Mouse (Mus musculus) T-cell, adult 2 months (primary cell): Measurements from ENCODE around the gene Recql.
"Not testable (repeated sequence)": the region's sequence is repeated elsewhere in the genome, so short reads cannot be mapped to it uniquely, and the experiment has no call there.

Source experiments
- DNase-seq: peaks from one replicate; pipeline ENCODE4 v3.0.0; 2022; ENCODE audit warnings: low spot score

Gene Recql

DNA sequence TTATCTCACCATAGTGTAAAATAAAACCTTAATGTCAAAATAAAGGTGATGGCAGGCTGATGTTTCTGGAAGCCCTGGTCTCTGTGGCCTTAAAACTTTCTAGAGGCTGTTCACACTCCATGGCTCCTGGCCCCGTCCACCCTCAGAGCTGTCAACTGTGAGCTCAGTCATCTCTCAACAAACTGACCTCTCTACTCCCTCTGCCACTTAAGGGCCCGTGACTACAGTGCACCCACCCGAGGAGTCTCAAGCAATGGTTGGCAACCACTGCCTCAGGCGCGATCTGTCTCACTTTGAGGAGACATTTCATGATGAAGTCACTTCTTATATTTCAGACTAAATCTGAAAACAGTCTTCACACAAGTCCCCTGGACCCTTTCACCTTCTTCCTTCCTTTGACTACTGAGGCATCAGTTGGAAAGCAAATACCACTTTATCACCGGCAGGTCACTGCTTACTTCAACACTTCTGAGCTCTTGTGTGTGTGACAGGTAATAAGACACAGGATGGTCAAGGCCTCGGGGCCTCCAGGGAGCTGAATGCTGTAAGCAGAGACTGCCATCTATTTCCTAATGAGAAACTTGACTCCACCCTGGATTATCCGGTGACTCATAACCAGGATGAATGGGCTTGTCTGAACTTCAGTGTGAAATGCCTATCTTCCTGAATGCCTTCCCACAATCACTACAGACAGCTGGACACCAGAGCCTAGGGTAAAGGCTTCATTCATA lies 21.0 kb downstream of the Recql start:
- no peak for DNase-seq

DNA sequence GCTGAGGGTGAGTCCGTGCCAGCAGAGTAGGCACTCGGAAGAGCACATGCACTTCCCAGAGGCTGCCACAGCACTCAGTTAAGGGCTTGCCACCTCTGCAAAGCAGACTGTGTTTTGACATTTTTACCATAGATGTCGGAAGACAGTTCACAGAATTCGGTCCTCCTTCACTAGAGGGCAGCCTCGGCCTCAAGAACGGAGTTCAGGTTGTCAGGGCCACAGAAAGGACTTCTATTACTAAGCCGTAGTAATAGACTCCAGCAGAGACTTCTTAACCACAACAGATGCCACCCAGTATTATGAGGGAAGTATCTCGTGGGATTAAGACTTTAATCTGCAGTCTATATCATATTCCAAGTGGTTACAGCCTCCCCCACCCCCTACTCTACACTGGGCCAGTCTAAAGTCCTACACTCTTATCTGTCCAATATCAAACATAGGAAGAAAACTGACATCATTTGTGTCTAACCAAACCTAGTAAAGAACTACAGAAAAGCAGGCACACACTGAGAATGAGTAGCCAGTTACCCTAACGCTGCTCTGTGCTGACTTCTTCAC lies 23.8 kb downstream of the Recql start:
- DNase-seq, result no peak

DNA sequence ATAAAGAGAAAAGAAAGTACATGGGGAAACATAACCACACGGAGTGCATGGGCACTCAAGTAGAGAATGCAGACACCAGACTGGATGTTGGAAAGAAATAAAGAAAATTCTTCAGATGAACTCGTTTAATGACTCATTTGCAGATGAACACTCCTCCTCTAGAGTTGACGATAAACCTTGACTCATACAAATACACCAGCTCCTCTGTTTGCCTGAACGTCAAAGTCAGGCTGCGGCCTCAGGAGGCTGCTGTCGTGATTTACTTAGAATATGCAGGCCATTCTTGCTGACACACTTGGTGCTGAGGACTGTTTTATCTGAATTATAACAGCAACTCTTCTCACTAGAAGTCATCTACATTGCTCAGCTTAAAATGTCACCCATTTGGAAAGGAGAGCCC lies 24.9 kb downstream of the Recql start:
- no peak for DNase-seq

DNA sequence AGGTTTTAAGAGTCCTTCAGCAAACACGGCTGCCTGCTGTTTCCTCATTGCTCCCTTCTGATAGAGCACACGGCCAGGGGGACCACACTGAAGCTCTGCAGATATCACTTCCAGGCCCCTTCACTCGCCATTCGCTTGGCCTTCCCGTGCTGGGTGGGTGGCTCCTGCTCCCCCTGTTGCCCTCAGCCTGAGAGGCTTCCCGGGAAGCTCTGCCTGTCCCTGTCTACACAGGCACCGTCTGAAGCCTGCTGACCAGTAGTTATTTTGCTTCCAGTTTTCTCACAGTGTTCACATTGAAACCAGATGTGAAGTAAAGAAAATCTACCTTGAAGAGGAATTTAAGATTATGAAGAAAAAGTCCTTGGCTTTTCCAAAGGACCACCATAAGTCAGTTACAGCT lies 29.8 kb downstream of the Recql start:
- no peak for DNase-seq

DNA sequence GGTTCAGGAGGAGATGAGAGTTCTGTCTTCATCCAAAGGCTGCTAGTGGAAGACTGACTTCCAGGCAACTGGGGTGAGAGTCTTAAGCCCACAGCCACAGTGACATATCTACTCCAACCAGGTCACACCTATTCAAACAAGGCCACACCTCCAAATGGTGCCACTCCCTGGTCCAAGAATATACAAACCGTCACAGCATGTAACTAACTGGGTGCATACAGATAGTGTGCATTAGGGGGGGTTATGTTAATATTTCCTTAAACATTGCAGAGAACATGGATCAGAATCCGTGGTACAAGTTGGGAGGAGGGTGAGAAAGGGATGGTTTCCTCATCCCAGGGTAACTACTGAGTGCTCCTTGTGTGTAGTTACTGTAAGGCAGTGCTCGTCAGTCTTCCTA lies 34.8 kb downstream of the Recql start:
- not testable (repeated sequence) for DNase-seq

DNA sequence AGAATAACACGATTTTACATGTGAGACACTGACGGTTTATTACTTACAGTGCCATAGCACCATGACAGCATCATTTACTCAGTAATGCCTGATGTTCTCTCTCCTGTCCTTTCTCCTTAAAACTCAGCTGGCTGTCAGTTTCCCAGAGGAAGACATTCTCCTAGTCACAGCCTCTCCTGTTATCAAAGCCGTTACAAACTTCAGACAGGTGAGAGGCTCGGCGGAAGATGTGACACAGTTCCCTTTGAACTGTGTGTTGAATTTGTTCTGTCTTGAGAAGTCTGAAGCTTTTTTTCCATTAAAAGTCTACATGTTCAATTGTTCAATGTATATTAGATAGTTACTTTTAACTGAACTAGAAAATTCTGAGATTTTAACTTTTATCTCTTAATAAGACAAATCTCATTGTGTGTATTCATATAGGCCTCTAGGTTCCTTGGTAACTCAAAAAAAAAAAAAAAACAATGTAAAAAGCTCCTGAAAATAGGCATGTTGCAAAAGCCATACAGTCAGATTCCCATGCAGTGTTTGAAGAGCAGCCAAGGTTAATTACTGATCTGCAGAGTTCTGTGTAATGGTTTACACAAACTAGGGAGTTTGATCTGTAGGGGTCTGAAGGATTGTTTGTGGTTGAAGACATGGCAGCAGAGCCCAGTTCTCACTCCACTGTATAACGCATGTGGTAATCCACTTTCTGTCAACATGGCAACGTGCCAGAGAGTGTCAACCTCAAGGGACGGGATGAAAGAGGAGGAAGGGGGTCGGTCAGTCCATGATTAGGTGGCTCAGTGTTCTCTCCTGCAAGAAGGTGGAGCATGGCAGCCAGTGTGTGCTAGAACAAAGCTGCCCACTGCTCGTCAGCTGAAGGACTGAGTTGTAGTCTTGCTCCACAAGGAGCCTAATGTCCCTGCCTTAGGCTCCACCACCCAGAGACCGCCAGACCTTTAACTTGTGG lies 39.2 kb downstream of the Recql start:
- DNase-seq, result no peak

DNA sequence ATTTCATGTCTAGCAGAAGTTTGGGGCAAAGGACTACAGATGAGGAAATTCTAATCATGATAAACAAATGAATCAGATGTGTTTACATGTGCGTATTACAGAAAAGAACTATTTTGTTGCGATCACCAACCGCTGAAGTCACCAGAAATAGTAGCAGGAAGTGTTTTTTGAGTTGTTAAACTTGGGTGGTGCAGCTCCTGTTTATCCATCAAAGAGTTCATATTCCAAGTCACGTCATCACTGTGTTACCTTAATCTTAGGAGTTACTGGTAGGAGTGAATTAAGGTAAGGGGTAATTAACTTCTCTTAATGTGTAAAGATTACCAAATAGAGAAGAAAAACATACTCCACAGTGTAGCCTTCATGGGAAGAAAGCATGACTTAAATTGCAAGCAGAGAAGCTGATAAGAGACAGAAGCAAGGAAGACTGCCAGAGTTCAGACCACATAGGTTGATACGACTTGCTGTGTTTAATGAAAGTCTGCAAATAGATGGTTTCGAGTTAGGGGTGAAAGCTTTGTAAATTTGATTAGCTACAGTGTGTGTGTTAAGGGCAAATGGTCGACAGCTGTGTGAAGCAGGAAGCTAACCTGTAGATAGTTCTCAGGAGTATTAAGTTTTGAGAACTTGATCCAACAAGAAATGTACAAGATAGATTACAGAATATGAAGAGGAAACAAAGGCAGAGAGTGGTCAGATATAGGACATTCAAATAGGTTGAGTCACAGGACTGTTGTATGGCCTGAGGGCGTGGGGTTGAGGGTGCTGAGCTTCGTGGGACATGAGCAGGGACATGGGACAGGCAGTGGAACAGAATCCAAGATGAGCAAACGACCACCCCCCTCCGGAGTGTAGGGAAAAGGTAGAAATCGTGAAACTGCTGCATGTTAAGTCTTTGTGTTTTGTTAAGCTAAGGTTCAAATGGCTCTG lies 40.4 kb downstream of the Recql start:
- DNase-seq, result peak; percentile 6

DNA sequence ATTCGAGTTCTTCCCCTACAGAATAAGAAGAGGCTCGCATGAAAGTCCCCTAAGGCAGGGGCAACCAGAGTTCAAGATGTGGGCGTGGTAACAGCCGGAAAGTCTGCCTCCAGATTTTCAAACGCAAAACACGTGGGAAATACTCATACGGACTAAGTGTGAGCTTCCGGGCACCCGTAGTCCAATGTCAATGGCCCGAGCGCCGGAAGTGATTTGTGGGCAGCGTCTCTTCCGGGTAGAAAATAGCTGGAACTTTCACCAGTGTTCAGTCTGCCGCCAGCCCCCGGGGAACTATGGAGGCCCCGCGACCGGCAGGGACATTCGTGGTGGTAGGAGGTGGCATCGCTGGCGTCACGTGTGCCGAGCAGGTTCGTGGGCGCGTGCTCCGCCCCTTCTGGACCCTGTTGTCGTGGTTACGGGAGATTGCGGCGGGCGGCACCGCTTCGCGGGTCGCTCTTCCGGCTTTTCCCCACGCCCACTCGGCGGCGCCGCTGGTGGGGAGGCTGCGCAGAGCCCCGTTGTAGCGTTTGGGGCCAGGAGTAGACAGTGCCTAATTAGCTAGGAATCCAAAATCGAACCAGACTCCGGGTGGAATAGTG lies 41.3 kb downstream of the Recql start, which contains the start of gene Pyroxd1:
Gene Pyroxd1, plus strand, starts transcription at position 215 of the 599 bp plus-strand sequence.
- peak; percentile 87 for DNase-seq

DNA sequence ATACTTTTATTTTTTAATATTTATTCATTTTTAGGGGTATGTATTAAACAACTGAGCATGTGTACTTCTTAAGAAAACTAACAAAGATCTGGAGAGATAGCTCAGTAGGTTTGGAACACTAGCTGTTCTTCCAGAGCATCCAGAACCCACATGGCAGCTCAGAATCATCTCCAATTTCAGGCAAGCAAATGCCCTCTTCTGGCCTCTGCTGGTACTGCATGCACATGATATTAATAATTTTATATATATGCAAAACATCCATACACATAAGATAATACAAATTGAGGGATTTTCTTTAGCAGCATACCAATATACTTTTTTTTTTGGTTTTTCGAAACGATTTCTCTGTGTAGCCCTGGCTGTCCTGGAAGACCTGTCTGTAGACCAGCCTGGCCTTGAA lies 43.3 kb downstream of the Recql start:
- peak; percentile 37 for DNase-seq

DNA sequence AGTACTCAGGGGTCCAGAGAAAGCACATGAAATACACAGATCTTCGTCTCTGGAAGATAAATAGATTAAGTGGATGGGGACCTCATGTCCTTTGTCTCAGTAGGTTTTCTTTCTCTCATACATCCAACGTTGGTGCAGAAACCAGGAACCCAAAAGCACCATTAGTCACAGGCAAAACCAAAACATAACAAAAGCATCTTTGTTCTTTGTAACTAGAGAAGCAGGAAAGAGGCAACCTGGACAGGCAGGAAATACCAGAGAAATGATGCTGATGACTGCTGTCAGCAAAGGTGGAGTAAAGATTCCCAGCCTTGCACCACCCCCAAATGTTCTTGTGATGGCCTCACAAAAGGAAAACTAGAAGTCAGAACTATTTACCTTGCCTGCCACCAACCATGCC lies 47.3 kb downstream of the Recql start:
- no peak for DNase-seq

DNA sequence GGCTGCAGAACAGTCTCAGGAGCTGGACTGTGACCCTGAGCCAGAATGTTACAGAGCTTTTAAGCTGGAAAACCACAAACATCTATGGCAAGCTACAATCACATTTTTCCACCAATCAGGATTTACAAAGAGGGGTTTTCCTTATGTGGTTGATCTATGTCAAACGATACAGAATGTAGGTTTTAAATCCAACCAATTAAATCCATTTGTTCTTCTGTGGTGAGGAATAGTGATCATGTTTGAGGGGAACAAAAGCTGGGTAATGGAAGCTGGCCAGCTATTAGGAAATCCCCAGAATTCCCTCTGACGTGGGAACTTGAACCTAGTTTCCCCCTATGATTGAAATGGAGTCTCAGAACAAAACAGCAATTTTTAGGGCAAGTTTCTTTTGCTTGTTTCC lies 47.9 kb downstream of the Recql start:
- DNase-seq, result no peak

DNA sequence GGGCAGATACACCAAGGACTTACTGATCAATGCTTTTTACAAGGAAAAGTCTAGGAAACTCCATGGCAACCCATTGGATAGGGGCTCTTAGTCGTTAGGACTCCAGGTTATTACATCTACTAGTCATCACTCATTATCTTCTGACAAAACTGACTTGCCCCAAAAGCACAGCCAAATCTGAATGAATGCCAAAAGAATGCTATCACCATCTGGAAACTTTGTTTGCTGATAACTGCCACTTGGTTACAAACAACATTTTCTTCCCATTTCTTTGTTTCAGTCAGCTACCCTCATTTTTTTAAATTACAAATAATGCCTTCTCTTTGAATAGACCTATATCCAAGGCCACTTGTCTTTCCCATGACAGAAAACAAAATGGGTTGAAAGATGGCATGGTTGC lies 57.7 kb downstream of the Recql start:
- no peak for DNase-seq

DNA sequence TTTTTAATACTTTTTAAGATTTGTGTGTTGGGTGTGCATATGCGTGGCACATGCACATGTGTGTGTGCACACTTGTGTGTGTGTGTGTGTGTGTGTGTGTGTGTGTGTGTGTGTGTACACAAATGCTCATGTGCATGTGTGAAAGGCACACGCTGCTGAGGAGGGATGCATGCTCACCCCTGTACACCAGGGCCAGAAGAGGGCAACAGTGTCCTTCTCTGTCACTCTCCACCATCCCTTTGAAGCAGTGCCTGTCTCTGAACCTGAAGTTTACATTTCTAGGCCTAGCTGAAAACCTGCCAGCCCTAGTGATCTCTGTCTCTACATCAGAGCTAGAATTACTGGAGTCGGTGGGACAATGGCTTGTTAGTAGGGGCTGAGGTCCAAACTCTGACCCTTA lies 60.3 kb downstream of the Recql start:
- DNase-seq, result no peak

DNA sequence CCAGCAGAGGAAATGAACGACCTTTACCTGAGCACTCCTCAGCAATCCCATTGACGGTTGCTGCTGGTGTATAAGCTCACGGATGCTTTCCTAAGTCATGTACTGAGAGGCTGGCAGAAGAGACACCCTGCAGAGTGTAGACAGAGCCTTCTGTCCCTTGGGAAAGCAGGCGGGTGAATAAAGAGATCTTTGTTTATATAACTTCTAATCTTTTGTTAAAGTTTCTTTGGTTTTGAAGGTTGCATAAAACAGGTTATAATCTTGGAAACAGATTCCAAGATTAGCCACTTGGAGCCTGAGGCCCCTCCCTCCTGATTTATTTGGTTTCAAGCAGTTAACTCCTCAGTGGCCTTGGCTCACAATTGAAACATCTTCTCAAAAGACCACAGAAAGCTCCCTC lies 64.0 kb downstream of the Recql start, which contains the start of gene Slco1a5:
Gene Slco1a5, minus strand, starts transcription at position 101 of the 400 bp plus-strand sequence.
- no peak for DNase-seq

DNA sequence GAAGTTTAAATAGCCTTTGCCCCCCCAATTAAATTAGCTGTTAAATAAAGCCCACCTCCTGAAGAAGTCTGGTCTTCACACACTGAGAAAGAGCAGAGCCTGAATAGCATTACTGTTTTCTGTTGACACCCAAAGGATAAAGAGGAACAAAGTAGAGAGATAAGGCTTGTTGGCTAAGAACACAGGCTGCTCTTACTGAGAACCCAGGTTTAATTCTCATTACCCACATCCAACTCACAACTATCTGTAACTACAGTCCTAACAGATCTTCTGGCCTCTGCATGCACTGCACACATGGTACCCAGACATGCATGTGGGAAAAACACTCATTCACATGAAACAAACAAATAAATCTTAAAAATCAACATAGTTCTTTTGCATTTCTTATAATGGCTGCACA lies 69.8 kb downstream of the Recql start:
- DNase-seq, result no peak

DNA sequence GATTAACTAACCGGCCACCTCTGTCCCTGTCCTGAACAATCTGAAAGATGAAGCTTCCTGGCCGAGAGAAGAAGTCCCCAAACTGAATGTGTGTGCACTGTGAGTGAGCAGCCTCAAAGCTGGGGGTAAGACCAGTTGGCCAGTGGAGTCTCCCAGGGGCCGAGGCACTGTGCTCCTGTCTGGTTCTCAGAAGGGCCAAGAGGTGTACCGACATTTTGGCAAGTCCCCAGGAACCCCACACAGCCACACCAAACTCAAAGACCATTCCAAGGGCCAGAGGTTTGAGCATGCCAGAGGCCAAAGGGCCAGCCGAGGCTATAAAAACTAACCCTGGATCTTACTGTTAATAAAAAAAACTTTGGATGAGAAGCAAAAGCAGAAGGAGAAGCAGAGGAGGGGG lies 72.6 kb downstream of the Recql start:
- no peak for DNase-seq

DNA sequence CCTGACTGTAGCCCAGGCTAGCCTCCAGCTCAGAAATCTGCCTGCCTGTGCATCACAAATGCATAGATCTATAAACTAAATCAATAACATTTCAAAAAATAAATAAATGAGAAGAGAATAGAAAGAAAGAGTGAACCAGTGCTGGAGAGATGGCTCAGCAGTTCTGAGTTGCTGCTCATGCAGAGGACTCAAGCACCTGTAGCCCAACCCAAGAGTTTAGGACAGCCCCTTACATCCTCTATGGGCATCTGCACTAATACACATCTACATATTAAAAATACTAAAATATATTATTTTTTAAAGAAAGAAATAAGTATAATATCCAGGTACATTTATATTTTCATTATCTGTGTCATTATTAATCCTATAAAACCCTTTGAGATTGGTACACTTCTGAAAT lies 81.8 kb downstream of the Recql start:
- no peak for DNase-seq
